Mouse (Mus musculus): Measurements from ENCODE around the gene Nr6a1.

The Nr6a1 gene

GRCm38 (mm10) chr2:38786216-38786960, 141.1 kb downstream of the Nr6a1 start:
- ATAC-seq (ENCODE audit: insufficient number of reproducible peaks, low FRiP score, low TSS enrichment) = no peak

GRCm38 (mm10) chr2:38785113-38785512, 142.4 kb downstream of the Nr6a1 start:
- ATAC-seq (ENCODE audit: insufficient number of reproducible peaks, low FRiP score, low TSS enrichment) = no peak

GRCm38 (mm10) chr2:38784396-38784795, 143.1 kb downstream of the Nr6a1 start:
- ATAC-seq (ENCODE audit: insufficient number of reproducible peaks, low FRiP score, low TSS enrichment) = no peak

GRCm38 (mm10) chr2:38783364-38783763, 144.1 kb downstream of the Nr6a1 start:
- no peak for ATAC-seq (ENCODE audit: insufficient number of reproducible peaks, low FRiP score, low TSS enrichment)

- ATAC-seq (ENCODE audit: insufficient number of reproducible peaks, low FRiP score, low TSS enrichment) = no peak
These were observed 144.8 kb downstream of the Nr6a1 start for GRCm38 (mm10) chr2:38782731-38783130.

GRCm38 (mm10) chr2:38781945-38782720, 145.4 kb downstream of the Nr6a1 start:
- no peak for ATAC-seq (ENCODE audit: insufficient number of reproducible peaks, low FRiP score, low TSS enrichment)

GRCm38 (mm10) chr2:38779939-38780338, 147.5 kb downstream of the Nr6a1 start:
- no peak for ATAC-seq (ENCODE audit: insufficient number of reproducible peaks, low FRiP score, low TSS enrichment)

GRCm38 (mm10) chr2:38777326-38777725, 150.2 kb downstream of the Nr6a1 start:
- ATAC-seq (ENCODE audit: insufficient number of reproducible peaks, low FRiP score, low TSS enrichment) = no peak

- ATAC-seq (ENCODE audit: insufficient number of reproducible peaks, low FRiP score, low TSS enrichment) = no peak
These were observed 152.6 kb downstream of the Nr6a1 start for GRCm38 (mm10) chr2:38774936-38775335.

GRCm38 (mm10) chr2:38771478-38771797, 156.1 kb downstream of the Nr6a1 start:
- no peak for ATAC-seq (ENCODE audit: insufficient number of reproducible peaks, low FRiP score, low TSS enrichment)

- ATAC-seq (ENCODE audit: insufficient number of reproducible peaks, low FRiP score, low TSS enrichment) = no peak
These were observed 156.6 kb downstream of the Nr6a1 start for GRCm38 (mm10) chr2:38770772-38771477.

- no peak for ATAC-seq (ENCODE audit: insufficient number of reproducible peaks, low FRiP score, low TSS enrichment)
These were observed 160.1 kb downstream of the Nr6a1 start for GRCm38 (mm10) chr2:38767177-38767931.

GRCm38 (mm10) chr2:38739847-38740246, 187.6 kb downstream of the Nr6a1 start:
- no peak for ATAC-seq (ENCODE audit: insufficient number of reproducible peaks, low FRiP score, low TSS enrichment)

GRCm38 (mm10) chr2:38739410-38739809, 188.1 kb downstream of the Nr6a1 start:
- ATAC-seq (ENCODE audit: insufficient number of reproducible peaks, low FRiP score, low TSS enrichment) = peak; percentile 67; the same call in 1 of the 2 replicates

GRCm38 (mm10) chr2:38738601-38739301, 188.7 kb downstream of the Nr6a1 start:
- ATAC-seq (ENCODE audit: insufficient number of reproducible peaks, low FRiP score, low TSS enrichment) = no peak

GRCm38 (mm10) chr2:38735740-38736139, 191.7 kb downstream of the Nr6a1 start:
- no peak for ATAC-seq (ENCODE audit: insufficient number of reproducible peaks, low FRiP score, low TSS enrichment)

GRCm38 (mm10) chr2:38734721-38735120, 192.8 kb downstream of the Nr6a1 start:
- no peak for ATAC-seq (ENCODE audit: insufficient number of reproducible peaks, low FRiP score, low TSS enrichment)

- no peak for ATAC-seq (ENCODE audit: insufficient number of reproducible peaks, low FRiP score, low TSS enrichment)
These were observed 197.1 kb downstream of the Nr6a1 start for GRCm38 (mm10) chr2:38730331-38730827.

- no peak for ATAC-seq (ENCODE audit: insufficient number of reproducible peaks, low FRiP score, low TSS enrichment)
These were observed 202.1 kb downstream of the Nr6a1 start for GRCm38 (mm10) chr2:38725427-38725826.

GRCm38 (mm10) chr2:38723378-38723777, 204.1 kb downstream of the Nr6a1 start:
- 0 out of 2 replicates have a peak, but pooled peaks have one; percentile 28 for ATAC-seq (ENCODE audit: insufficient number of reproducible peaks, low FRiP score, low TSS enrichment)
